Mouse (Mus musculus): ENCODE measurements around the gene Lrrc61.
"Not testable (repeated sequence)": the region's sequence is repeated elsewhere in the genome, so short reads cannot be mapped to it uniquely, and the experiment has no call there.

The Lrrc61 gene

GRCm38 (mm10) chr6:48554280-48555103, at the start of gene Lrrc61:
TSS of gene Lrrc61 (plus strand) at chr6:48554796.
- DNase-seq: peak; percentile 100

DNA sequence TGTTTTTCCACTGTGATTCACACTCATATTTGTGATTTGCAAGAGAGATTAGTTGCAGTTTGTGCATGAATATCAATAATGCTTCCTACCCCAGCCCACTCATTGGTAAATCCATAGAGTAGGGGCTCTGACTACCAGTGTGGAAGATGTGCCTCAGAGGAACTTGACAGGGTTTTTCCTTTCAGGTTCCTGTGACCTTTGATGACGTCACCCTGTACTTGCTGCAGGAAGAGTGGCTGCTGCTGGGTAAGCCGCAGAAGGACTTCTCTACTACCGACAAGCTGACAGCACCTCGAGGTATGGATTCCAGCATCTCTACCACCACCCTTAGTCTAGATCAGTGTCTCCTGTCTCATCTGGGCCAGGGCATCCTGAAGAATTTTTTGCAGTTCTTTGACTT, 46.5 kb upstream of the Lrrc61 start:
- DNase-seq: no peak

- no peak for DNase-seq
These were observed 44.2 kb upstream of the Lrrc61 start for GRCm38 (mm10) chr6:48510426-48510825.

DNA sequence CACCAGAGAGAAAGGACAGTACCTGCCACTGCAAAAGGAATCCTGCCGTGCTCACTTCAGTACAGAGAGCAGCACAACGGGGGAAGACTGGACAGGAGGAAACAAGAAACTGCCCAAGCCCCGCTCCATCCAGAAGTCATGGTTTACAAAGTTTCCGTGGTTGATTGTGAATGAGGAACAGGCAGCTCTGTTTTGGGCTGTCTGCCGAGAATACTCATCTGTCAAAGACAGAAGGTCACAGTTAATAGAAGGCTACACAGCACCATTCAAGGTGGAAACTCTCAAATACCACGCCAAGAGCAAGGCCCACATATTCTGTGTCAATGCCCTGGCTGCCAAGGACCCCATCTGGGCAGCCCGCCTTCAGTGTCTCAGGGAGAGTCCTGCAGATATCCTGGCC, 42.7 kb upstream of the Lrrc61 start:
- no peak for DNase-seq

DNA sequence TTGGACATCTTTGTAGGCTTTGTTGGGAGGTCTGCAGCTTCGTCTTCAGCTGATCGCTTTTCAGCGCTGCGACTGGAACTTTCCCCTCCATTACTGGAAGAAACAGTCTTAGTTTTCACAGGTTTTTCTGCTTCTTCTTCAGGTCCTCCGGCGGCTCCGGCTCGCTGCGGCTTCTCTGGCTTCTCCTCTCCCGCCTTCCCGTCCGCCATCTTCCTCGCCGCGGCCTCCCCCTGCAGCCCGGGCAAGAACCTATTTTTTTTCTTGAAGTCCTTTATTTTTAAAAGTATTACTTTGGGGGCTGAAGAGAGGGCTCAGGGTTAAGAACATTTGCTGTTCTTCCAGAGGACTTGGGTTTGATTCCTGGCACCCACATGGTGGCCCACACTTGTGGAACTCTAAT, 29.7 kb upstream of the Lrrc61 start:
- not testable (repeated sequence) for DNase-seq

- DNase-seq: no peak
These were observed 26.7 kb upstream of the Lrrc61 start for GRCm38 (mm10) chr6:48527901-48528300.

DNA sequence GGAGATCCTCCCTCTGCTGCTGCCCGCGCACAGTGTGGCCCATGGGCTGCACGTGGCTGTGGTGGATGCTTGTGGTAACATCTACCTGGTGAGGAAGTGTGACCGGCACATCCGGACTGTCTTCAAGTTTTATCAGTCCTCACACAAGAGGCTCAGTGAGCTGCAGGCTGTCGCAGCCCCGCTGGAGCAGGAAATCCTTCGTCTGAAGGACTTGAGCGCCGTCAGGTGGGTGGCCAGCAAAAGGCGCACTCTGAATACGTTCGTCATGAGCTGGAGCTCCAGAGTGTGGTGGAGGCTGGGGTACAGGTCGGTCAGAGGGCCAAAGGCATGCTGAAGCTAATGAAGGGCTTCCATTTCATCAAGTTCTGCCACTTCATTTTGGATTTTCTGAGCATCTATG, 25.3 kb upstream of the Lrrc61 start:
- no peak for DNase-seq

DNA sequence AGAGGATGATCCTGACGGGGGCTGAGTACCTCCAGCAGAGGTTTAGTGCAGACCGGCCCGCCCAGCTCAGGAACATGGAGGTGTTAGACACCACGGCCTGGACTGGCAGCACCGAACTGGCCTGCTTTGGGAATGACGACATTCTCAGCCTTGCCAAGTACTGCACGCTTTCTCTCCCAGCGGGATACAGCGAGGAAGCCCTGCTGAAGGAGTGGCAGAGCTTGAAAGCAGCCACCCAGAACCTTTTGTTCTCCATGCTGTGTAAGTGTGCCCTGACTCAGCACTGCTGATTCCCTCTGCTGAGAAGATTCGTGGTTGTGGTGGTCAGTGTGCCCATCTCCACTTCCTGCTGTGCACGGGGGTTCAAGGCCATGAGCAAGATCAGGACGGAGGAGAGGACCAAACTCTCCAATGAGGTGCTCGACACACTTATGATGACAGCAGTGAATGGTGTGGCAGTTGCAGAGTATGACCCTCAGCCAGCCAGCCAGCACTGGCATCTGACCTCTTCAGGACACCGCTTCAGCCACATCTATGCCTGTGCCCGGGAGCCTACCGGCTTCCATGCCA, 24.6 kb upstream of the Lrrc61 start:
- no peak for DNase-seq

GRCm38 (mm10) chr6:48530862-48531261, 23.7 kb upstream of the Lrrc61 start:
- DNase-seq: no peak

GRCm38 (mm10) chr6:48533475-48533874, 21.1 kb upstream of the Lrrc61 start:
- no peak for DNase-seq

GRCm38 (mm10) chr6:48534913-48535312, 19.7 kb upstream of the Lrrc61 start:
- DNase-seq: no peak

- no peak for DNase-seq
These were observed 18.5 kb upstream of the Lrrc61 start for GRCm38 (mm10) chr6:48536091-48536490.

DNA sequence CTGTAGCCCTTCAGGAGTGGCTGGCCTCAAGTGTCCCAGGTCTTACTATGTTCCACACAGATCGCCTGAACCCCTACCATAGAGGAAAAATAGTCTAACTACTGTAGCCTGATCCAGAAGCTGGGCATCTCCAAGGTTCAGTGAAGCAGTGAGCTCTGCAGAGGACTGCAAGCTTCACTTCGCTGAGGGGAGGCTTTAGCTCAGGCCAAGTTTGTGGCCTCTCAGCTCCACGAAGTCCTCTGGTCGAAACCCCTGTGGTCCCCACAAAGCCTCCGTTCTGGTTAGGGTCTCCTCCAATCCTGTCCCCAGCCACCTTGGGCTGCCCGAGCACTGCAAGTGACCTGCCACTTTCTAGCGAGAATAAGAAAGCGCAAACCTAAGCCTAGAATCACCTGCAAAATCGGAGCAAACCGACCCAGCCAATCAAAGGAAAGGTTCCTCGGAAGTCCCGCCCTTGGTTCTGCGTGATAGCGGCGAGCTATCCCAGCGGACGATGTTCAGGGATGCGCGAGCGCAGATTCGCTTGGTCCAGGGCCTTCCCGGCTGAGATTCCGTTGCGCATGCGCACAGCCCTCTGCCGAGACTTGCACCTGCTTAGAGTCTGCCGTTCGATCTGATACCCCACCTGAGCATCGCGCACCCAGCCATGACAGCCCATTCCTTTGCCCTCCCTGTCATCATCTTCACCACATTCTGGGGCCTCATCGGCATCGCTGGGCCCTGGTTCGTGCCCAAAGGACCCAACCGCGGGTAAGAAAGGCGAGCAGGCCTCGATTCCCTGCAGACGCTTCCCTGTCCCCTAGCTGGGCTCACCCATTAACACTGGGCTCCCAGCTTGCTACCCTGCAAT, 17.3 kb upstream of the Lrrc61 start, which contains the start of gene Atp6v0e2:
TSS of gene Atp6v0e2 (plus strand) at position 511 of the 850 bp plus-strand sequence.
- peak; percentile 87 for DNase-seq

GRCm38 (mm10) chr6:48538841-48539737, 15.5 kb upstream of the Lrrc61 start:
- DNase-seq: peak; percentile 90

- no peak for DNase-seq
These were observed 14.7 kb upstream of the Lrrc61 start for GRCm38 (mm10) chr6:48539860-48540259.

- DNase-seq: no peak
These were observed 13.9 kb upstream of the Lrrc61 start for GRCm38 (mm10) chr6:48540721-48541120.

DNA sequence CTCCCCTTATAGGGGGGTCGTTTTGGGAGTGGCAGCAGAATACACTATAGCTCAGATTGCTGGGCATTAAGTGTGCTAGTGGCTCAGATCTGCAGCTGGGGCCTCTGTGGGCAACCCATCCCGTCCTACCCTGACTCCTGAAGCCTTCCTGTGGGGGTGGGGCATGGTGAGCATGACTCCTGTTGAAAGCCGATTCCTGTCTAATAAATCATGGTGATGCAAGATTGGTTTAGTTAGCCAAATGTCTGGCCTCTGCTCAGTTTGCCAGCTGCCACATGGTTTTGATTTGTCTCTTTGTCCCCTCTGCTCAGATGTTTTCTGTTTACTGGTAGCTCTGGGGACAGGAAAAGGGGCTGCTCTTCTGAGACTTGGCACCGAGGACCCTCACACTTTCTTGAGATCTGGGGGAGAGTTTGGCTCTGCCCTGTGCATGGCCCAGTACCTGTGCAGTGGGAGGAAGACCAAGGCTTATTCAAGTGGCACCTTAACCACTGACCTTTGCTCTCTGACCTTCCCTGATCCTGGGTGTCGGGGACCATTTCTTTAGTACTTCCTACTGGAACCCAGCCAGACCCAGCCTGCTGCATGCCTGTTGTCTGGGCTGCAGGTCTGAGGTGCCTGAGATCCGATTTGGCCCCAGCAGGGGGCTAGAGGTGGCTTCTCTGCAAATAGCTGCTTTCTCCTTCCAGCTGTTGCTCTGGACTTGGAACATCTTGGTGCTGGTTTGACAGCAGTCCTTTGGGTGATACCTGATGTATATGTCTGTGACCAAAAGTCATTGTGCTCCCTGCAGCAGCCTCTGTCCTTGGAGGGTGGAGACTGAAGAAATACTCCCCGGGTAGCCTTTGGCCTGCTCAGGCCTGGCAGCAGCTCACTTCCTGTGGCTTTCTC, 12.8 kb upstream of the Lrrc61 start:
- peak; percentile 67 for DNase-seq

DNA sequence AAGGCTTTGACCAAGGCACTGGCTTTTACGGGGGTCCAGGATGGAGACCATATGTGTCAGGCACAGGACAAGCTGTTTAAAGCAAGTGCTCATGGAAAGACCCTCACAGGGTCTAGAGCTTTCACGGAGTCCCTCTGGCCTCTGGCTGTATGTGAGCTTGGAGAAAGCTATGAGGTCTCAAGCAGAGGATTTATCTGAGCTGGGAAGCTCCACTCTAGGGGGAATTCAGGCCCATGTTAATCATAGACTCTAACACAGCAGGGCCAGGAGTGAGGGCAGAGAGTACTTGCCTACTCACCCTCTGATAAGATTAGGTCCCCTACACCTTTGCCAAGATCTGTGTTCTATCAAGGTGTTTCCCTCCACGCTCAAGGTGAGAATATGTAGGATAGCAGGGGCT, 12.0 kb upstream of the Lrrc61 start:
- no peak for DNase-seq

GRCm38 (mm10) chr6:48545251-48545650, 9.3 kb upstream of the Lrrc61 start:
- DNase-seq: no peak

- DNase-seq: peak; percentile 69
These were observed 8.3 kb upstream of the Lrrc61 start for GRCm38 (mm10) chr6:48546271-48546670.

GRCm38 (mm10) chr6:48546858-48547257, 7.7 kb upstream of the Lrrc61 start:
- DNase-seq: peak; percentile 71

Data from lung, postnatal 10 days (tissue).